Mouse (Mus musculus) cortical plate, adult 2 months (tissue): ENCODE measurements around the gene Napa.

ENCODE experiments used
- CTCF ChIP-seq: fragments of 200-500 bp; IDR thresholded peaks from 2 replicates; pipeline ENCODE4 v1.5.1; 2011; ENCODE audit warnings: mild to moderate bottlenecking, control low read depth, low read length; ENCODE audit not compliant: insufficient read depth; ENCODE audit errors: extremely low read depth
- POLR2A ChIP-seq: fragments of 200-500 bp; IDR thresholded peaks from 2 replicates; pipeline ENCODE4 v1.6.1; 2011; ENCODE audit warnings: mild to moderate bottlenecking, low read length, control low read depth; ENCODE audit not compliant: insufficient read depth; ENCODE audit errors: extremely low read depth

GRCm38 (mm10) chr7:16158735-16159134 lies 60.5 kb downstream of the Napa start:
- TF ChIP-seq CTCF (no peak), POLR2A (no peak)
